Mouse (Mus musculus) bone marrow, adult 2 months (tissue): Measurements from ENCODE around the gene Mxd1.

Experiments used
- CTCF ChIP-seq: fragments of 200-500 bp; IDR thresholded peaks from 2 replicates; pipeline ENCODE4 v1.5.1; 2011; ENCODE audit warnings: low read length, control low read depth; ENCODE audit not compliant: control insufficient read depth, insufficient read depth
- POLR2A ChIP-seq: fragments of 200-500 bp; IDR thresholded peaks from 2 replicates; pipeline ENCODE4 v1.6.1; 2011; ENCODE audit warnings: low read depth, mild to moderate bottlenecking, control low read depth, low read length, borderline replicate concordance; ENCODE audit not compliant: control insufficient read depth

DNA sequence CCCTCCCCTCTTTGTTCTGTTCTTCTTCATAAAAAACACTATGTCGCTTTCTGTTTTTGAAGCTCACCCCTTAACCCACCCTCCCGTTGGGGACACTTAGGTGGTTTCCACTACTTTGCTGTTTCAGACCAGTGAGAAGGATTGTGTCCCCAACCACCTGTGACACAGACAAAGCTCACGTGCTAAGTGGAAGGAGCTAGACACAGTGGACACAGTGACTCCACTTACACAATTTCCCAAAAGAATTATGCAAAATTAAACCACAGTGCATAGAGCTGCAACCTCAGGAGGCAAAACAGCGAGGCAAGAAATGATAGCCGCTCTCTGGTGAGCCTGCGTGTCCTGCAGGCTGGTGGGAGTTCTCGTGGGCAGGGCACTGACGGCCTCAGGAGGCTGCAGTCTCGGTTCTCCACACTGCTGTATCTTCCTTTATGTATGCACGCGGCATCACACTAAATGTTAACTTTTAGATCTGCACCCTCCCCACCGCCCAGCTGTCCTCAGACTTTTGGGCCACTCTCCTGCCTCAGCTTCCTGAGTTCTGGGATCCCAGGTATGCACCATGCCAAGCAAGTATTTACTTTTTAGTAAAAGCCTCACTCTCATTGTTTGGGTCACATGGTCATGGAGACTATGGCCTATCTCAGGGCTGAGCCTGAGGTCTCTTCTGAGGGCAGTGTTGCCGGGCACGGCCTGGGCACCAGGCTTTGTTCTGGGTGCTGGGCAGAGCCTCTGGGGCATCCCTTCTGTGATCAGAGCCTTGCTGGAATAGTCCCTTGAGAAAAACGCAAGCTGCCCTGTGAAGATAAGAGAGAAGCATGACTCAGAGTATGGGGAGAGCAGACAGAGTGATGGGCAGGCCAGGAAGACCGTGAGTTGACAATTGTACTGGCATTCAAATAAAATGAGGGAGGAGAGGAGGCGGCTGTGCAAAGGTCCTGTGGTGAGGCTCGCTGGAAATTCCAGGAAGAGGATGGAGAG, 29.5 kb downstream of the Mxd1 start:
- peak; percentile 34; the same call in 1 of the 2 replicates for TF ChIP-seq POLR2A
- no peak for TF ChIP-seq CTCF
